Mouse (Mus musculus): ENCODE results near the gene Elp1. TPM values are rescaled to one million over a fixed set of nuclear protein-coding genes. Genes with fewer than 3 reads are reported as not detected.
A peak's percentile ranks its signal among the peaks of the same experiment; 100 is the strongest.

Elp1 gene
- polyA plus RNA-seq (2012; rRNA removed) (10.1 and 11.8 TPM in 2 replicates), polyA plus RNA-seq (2014; fragmentation: Nextera tagmentation; extraction: Ambion mirVana) (13.4 and 15.0 TPM in 2 replicates)

DNA sequence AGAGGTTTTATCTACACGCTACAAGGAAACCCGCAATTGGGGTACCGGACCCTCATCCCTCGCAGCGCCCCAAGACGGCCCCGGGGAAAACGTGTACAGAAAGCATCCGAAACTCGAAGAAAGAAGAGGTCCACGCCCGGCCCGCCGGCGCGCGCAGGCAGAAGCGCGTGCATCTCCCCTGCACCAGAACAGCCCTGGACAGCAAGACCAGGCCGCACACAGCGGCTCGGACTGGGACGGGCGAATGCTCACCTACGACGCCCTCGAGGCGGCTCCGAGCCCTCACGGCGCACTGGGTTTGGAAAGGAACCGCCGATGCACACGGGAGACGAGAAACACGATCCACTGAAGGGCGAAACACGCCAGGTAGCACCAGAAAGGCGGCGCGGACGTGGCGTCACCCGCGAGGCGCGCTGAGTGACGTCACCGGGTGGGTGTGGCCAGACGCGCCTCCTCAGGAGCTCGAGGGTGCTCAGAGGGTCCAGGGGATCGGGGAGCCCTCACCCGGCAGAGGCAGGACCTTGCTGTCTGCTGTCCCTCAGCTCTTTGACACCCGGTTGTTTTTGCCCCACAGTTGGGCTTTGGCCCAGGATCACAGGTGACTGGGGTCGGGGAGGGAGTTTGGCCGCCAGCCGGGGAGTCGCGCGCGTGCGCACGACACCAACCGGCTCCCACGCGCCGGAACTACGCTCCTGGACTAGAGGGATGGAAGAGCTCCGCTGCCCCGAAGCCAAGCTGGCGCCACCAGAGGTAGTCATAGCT, at the start of gene Elp1, which contains the start of gene Fam206a:
Gene Elp1 (minus strand): TSS at position 425 of the 762 bp plus-strand sequence.
Gene Fam206a (plus strand): TSS at position 439 of the 762 bp plus-strand sequence.
- no peaks in the 10 kb centered on the region for H3K9me3 ChIP-seq (ENCODE audit: control insufficient read depth, low read length)
- no peaks in the 10 kb centered on the region for H3K27me3 ChIP-seq (ENCODE audit: control insufficient read depth, insufficient read depth, low read length)
- H3K4me3 ChIP-seq (ENCODE audit: insufficient read depth in 1 of 2, low read depth in 2 of 2, low read length in 2 of 2): peak within 1 kb of the TSS; percentile 67 to 84
- H3K4me2 ChIP-seq (ENCODE audit: low read depth): peak within 1 kb of the TSS; percentile 87
- peaks cover 0 to 8% of the 10 kb centered on the region in 2 experiments; a peak in 3 of 4 replicates for H3K4me1 ChIP-seq (replicated peaks; ENCODE audit: control insufficient read depth in 2 of 2, insufficient read depth in 2 of 2, low read length in 1 of 2)
- H3K36me3 ChIP-seq (replicated peaks; ENCODE audit: control insufficient read depth, insufficient read depth, low read depth): peaks cover 13% of the 10 kb centered on the region; the same call in 1 of the 2 replicates
- under 1% methylated on average over 72 of the region's 72 CpGs for WGBS (ENCODE audit: insufficient replicate concordance)
- TF ChIP-seq EP300 (IDR thresholded peaks at IDR 0.05; ENCODE audit: low read depth): no peak
- no peak for TF ChIP-seq CTCF (IDR thresholded peaks at IDR 0.05; ENCODE audit: low read depth)
- H3K9ac ChIP-seq (replicated peaks): peak within 1 kb of the TSS; percentile 57
- DNase-seq (ENCODE audit: low read depth in 3 of 3, low spot score in 3 of 3) (peak; percentile 70 to 77 (median 71)), ATAC-seq (ENCODE audit: insufficient read depth) (peak; percentile 95)
- H3K27ac ChIP-seq: no peak within 1 kb of the TSS

DNA sequence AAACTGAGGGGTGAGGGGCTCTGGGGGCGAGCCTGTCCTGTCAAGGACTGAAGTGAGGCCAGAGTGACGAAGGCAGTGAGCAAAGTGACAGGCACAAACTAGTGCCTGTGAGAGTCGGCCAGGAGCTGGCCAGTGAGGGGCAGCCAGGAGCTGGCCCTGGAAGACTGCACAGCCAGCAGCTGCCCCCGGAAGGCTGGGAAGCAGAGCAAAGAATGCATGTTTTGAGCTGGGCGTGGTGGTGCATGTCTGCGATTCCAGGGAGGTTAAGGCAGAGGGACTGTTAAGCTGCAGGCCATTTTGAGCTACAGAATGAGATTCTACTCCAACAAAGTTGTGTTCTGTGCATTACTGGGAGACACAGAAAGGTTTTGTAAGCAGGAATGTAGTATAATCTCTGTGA, 48.6 kb upstream of the Elp1 start:
- WGBS (ENCODE audit: insufficient replicate concordance): 52% methylated on average over 6 of the region's 6 CpGs
- TF ChIP-seq EP300 (IDR thresholded peaks at IDR 0.05; ENCODE audit: low read depth) (no peak), CTCF (IDR thresholded peaks at IDR 0.05; ENCODE audit: low read depth) (0 out of 2 replicates have a peak, but pooled peaks have one; percentile 10)

DNA sequence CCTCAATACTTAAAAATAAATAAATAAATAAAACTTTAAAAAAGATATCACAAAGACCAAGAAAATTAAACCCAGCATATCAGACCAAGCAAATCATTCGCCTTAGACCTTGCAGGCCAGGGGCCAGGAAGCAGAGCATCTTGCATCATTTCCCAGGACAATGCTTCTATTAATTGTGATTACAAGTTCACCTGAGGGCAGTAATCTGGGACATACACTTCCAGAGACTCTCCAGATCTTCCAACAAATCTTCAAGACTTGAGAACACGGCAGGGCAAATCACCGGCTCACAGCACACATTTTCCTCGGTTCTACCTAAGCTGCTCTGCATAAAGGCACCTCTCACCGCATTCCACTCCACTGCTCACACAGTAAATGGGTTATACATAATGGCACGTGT, 45.9 kb upstream of the Elp1 start:
- no peaks in the 10 kb centered on the region for H3K9me3 ChIP-seq (ENCODE audit: control insufficient read depth, low read length)
- no peak overlapping the region for H3K4me3 ChIP-seq (ENCODE audit: insufficient read depth in 1 of 2, low read depth in 2 of 2, low read length in 2 of 2)
- H3K9ac ChIP-seq (replicated peaks): no peak overlapping the region
- 71% methylated on average over 6 of the region's 6 CpGs for WGBS (ENCODE audit: insufficient replicate concordance)
- no peak overlapping the region for H3K4me2 ChIP-seq (ENCODE audit: low read depth)
- DNase-seq (ENCODE audit: low read depth in 3 of 3, low spot score in 3 of 3): no peak
- no peak for ATAC-seq (ENCODE audit: insufficient read depth)
- no peak overlapping the region for H3K27ac ChIP-seq
- H3K27me3 ChIP-seq (ENCODE audit: control insufficient read depth, insufficient read depth, low read length): no peaks in the 10 kb centered on the region
- H3K4me1 ChIP-seq (replicated peaks; ENCODE audit: control insufficient read depth in 2 of 2, insufficient read depth in 2 of 2, low read length in 1 of 2): peaks cover 0 to 3% of the 10 kb centered on the region in 2 experiments; a peak in 1 of 4 replicates
- H3K36me3 ChIP-seq (replicated peaks; ENCODE audit: control insufficient read depth, insufficient read depth, low read depth): peaks cover 3% of the 10 kb centered on the region; the same call in 1 of the 2 replicates
- TF ChIP-seq CTCF (IDR thresholded peaks at IDR 0.05; ENCODE audit: low read depth) (no peak), EP300 (IDR thresholded peaks at IDR 0.05; ENCODE audit: low read depth) (no peak)

More for the DNA sequence above, 48.6 kb upstream of the Elp1 start:
- Histone ChIP-seq H3K27ac (no peak overlapping the region), H3K4me2 (ENCODE audit: low read depth) (no peak overlapping the region), H3K4me1 (replicated peaks; ENCODE audit: control insufficient read depth in 2 of 2, insufficient read depth in 2 of 2, low read length in 1 of 2) (peaks cover 0 to 3% of the 10 kb centered on the region in 2 experiments; a peak in 1 of 4 replicates), H3K36me3 (replicated peaks; ENCODE audit: control insufficient read depth, insufficient read depth, low read depth) (no peaks in the 10 kb centered on the region), H3K27me3 (ENCODE audit: control insufficient read depth, insufficient read depth, low read length) (no peaks in the 10 kb centered on the region), H3K4me3 (ENCODE audit: insufficient read depth in 1 of 2, low read depth in 2 of 2, low read length in 2 of 2) (no peak overlapping the region), H3K9ac (replicated peaks) (no peak overlapping the region), H3K9me3 (ENCODE audit: control insufficient read depth, low read length) (no peaks in the 10 kb centered on the region)
- no peak for ATAC-seq (ENCODE audit: insufficient read depth)
- no peak for DNase-seq (ENCODE audit: low read depth in 3 of 3, low spot score in 3 of 3)

DNA sequence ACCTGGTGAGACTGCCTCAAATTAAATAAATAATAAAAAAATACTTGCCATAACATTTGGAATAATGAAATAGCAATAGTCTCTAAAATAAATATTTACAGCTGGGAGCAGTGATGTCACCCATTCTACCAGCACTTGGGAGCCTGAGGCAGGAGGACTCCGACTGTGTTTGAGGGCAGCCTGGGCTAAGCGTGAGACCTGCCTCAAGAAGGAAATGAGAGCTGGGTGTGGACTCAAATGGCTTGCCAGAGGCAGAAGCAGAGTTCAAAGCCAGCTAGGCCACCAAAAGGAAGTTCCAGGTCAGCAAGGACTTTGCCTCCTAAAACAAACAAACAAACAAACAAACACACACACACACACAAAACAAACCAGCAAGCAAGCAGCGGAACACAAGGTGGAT, 45.3 kb upstream of the Elp1 start:
- no peaks in the 10 kb centered on the region for H3K27me3 ChIP-seq (ENCODE audit: control insufficient read depth, insufficient read depth, low read length)
- no peak overlapping the region for H3K9ac ChIP-seq (replicated peaks)
- H3K27ac ChIP-seq: no peak overlapping the region
- no peak overlapping the region for H3K4me3 ChIP-seq (ENCODE audit: insufficient read depth in 1 of 2, low read depth in 2 of 2, low read length in 2 of 2)
- peaks cover 0 to 3% of the 10 kb centered on the region in 2 experiments; a peak in 1 of 4 replicates for H3K4me1 ChIP-seq (replicated peaks; ENCODE audit: control insufficient read depth in 2 of 2, insufficient read depth in 2 of 2, low read length in 1 of 2)
- ATAC-seq (ENCODE audit: insufficient read depth) (no peak), DNase-seq (ENCODE audit: low read depth in 3 of 3, low spot score in 3 of 3) (no peak)
- peaks cover 3% of the 10 kb centered on the region; the same call in 1 of the 2 replicates for H3K36me3 ChIP-seq (replicated peaks; ENCODE audit: control insufficient read depth, insufficient read depth, low read depth)
- H3K4me2 ChIP-seq (ENCODE audit: low read depth): no peak overlapping the region
- no peaks in the 10 kb centered on the region for H3K9me3 ChIP-seq (ENCODE audit: control insufficient read depth, low read length)
- 68% methylated on average over 3 of the region's 3 CpGs for WGBS (ENCODE audit: insufficient replicate concordance)
- TF ChIP-seq CTCF (IDR thresholded peaks at IDR 0.05; ENCODE audit: low read depth) (no peak), EP300 (IDR thresholded peaks at IDR 0.05; ENCODE audit: low read depth) (no peak)

DNA sequence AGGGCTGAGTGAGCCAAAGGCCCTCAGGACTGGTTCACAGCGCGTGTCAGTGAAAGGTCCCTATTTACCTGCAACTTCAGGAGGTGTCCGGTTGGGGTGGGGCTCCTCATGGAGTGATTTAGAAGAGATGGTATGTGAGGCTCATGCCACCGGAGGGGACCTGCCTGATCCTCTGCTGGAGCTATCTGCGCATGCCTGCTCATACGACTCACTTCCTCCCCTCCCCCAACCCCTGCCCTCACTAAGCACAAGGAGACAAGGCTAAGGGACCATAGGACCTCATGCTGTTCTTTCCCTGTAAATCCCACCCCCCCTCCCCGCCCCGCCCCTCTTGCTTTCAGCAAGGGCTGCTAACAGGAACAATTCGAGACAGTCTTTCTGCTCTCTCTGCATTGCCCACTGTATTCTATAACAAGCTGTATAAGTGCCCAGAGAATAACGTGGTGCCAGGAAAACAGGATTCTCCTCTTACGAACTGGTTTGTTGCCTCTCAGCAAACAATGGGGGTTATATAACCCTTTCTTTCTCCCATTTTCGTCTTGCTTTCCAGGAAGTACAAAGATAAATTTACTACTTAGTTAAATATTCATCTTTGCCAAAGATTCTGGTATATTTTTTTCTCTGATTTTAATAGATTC, 43.9 kb upstream of the Elp1 start:
- Histone ChIP-seq H3K4me3 (ENCODE audit: insufficient read depth in 1 of 2, low read depth in 2 of 2, low read length in 2 of 2) (no peak overlapping the region), H3K4me1 (replicated peaks; ENCODE audit: control insufficient read depth in 2 of 2, insufficient read depth in 2 of 2, low read length in 1 of 2) (no peaks in the 10 kb centered on the region; a peak in 1 of 4 replicates), H3K9me3 (ENCODE audit: control insufficient read depth, low read length) (no peaks in the 10 kb centered on the region), H3K27me3 (ENCODE audit: control insufficient read depth, insufficient read depth, low read length) (no peaks in the 10 kb centered on the region), H3K36me3 (replicated peaks; ENCODE audit: control insufficient read depth, insufficient read depth, low read depth) (peaks cover 3% of the 10 kb centered on the region; the same call in 1 of the 2 replicates), H3K4me2 (ENCODE audit: low read depth) (no peak overlapping the region), H3K9ac (replicated peaks) (no peak overlapping the region), H3K27ac (no peak overlapping the region)
- ATAC-seq (ENCODE audit: insufficient read depth): no peak
- 69% methylated on average over 12 of the region's 12 CpGs for WGBS (ENCODE audit: insufficient replicate concordance)
- TF ChIP-seq EP300 (IDR thresholded peaks at IDR 0.05; ENCODE audit: low read depth) (no peak), CTCF (IDR thresholded peaks at IDR 0.05; ENCODE audit: low read depth) (no peak)
- no peak for DNase-seq (ENCODE audit: low read depth in 3 of 3, low spot score in 3 of 3)

All from liver, embryonic 14.5 days (tissue).